Mouse (Mus musculus): ENCODE results near the gene Sfxn3. TPM values are rescaled to one million over a fixed set of nuclear protein-coding genes. Genes with fewer than 3 reads are reported as not detected.

Sfxn3 gene
- 10 to 100 TPM; 21.2 to 25.8 (median 22.7) TPM for total RNA-seq (2022)

- peak; percentile 94 to 95 for DNase-seq (ENCODE audit: low spot score in 2 of 2)
Observed at GRCm38 (mm10) chr19:45047417-45047934, at the start of gene Sfxn3. Gene Sfxn3, plus strand, starts transcription at chr19:45047503.

- no peak for DNase-seq (ENCODE audit: low spot score in 2 of 2)
Observed at GRCm38 (mm10) chr19:44997786-44998185, 49.5 kb upstream of the Sfxn3 start.

- DNase-seq (ENCODE audit: low spot score in 2 of 2): no peak
Observed at GRCm38 (mm10) chr19:44999647-45000046, 47.7 kb upstream of the Sfxn3 start.

DNA sequence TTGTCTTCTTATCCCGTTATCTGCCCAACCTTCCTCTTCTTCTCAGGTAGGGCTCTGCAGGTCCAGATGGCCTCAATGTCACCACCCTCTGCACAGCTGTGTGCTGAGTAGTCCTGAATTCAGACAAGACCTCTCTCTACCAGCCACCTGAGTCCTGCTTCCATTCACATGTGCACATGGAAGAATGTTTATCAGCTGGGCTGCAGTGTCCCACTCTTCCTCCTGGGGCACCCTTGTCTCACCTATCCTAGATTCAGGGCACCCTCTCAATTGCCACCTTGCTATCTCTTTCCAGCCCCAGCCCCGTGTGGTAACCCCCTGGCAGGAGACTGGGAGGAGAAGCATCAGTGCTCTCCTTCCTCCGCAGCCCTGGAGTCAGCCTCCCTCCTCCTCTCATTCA lies 45.0 kb upstream of the Sfxn3 start:
- DNase-seq (ENCODE audit: low spot score in 2 of 2): no peak

GRCm38 (mm10) chr19:45003740-45004516 lies 43.4 kb upstream of the Sfxn3 start:
- no peak for DNase-seq (ENCODE audit: low spot score in 2 of 2)

DNA sequence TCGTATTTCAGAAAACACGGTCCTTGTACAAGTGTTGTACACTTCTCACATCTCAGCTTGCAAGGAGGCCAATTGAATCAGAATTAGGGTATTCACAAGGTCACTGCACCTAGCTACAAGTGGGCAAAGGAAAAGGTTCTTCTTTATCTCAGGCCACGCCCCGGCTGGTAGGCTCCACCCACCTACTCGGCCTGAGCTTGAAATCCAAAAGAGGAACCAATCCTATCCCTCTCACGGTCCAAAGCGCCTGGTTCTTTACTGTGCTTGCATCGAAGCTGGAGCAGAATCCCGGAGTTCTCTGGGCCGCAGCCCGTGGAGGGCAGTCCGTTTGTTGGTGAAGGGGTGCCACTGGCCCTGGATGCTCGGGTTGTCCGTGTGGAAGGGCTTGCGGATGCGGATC lies 41.9 kb upstream of the Sfxn3 start, which contains the start of gene Twnk:
Twnk (plus strand) TSS at position 220 of the 400 bp plus-strand sequence.
- no peak for DNase-seq (ENCODE audit: low spot score in 2 of 2)

- peak; percentile 93 to 94 for DNase-seq (ENCODE audit: low spot score in 2 of 2)
Observed at GRCm38 (mm10) chr19:45005957-45006712, 41.2 kb upstream of the Sfxn3 start, which contains the start of gene Mrpl43. Gene Mrpl43, minus strand, starts transcription at chr19:45006442.

DNA sequence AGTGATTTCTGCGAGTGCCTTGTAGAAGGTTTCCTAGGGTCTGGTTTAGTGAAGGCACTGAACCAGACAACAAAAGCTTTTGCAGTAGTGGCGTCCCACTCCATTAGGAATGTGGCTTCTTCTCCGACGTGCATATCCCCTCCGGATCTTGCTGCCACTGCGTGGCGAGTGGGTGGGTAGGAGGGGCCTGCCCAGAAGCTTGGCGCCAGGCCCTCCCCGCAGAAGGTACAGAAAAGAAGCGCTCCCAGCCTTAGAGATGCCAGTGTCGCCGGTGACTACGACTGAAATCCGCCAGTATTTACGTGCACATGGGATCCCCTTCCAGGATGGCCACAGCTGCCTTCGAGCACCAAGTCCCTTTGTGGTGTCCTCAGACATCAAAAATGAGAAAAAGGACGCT lies 40.3 kb upstream of the Sfxn3 start:
- no peak for DNase-seq (ENCODE audit: low spot score in 2 of 2)

GRCm38 (mm10) chr19:45007425-45008191 lies 39.7 kb upstream of the Sfxn3 start:
- no peak for DNase-seq (ENCODE audit: low spot score in 2 of 2)

DNA sequence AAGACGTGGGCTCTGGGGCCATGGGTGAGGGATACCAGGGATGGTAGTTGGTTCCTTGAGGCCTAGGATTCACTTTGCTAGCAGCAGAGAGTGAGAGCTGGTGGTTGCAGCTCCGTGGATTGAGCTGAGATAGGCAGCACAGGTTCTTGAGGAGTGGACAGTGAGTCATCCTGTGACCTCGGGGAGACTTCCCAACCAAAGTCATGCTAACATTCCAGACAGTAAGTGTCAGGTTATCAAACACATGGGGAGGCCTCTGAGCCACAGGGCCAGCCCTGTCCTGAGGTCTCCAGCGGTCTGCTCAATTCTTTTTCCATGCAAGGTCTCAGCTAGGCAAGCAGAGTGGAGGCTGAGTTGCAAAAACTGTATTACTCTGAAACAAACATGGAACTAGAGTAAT lies 36.7 kb upstream of the Sfxn3 start:
- no peak for DNase-seq (ENCODE audit: low spot score in 2 of 2)

GRCm38 (mm10) chr19:45012219-45012618 lies 35.1 kb upstream of the Sfxn3 start:
- no peak for DNase-seq (ENCODE audit: low spot score in 2 of 2)

DNA sequence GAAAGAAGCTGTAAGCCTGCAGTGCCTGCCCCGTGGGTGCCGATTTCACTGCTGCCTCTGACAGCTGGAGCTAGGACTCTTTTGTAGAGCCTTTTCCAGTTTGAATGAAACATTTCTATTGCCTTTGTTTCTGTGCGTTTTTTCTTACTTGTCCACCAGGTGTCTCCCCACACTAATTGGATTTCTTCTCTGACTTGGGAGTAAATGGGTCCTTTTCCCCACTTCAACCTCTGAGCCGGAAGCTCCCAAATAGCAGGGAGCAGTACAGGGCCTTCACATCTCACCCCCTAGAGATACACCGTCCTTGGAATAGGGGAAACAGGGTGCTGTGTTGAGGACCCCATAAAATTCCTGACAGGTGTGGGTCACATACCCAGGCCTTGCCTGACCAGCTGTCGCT lies 34.7 kb upstream of the Sfxn3 start:
- no peak for DNase-seq (ENCODE audit: low spot score in 2 of 2)

DNA sequence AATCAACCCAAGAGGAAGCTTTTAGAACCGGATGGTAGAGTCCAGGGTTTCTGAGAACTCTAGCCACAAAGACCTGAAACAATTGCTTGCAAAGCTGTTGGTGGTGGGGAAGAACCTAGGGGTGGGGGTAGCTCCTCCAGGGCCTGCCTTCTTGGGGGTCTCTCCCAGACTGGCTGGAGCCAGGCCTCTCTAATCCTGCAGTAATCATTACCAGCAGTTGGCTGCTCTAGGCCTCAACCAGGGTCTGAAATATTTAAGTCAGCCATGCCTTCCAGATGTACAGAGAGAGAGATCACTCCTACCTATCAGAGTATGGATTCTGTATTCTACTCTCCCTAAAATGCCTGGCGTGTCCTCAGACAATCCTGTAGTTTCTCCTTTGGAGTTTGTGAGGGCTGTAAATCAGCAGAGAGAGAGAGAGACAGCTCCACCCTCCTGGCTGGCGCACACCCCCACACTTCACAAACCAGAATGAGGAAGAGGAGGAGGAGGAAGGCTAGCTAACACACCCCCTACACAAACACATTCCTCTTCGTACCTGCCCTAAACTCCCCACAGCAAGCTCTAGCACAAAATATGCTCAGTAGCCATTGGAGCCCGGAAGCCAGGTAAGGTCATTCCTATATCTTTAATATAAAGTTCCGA lies 33.6 kb upstream of the Sfxn3 start:
- no peak for DNase-seq (ENCODE audit: low spot score in 2 of 2)

- no peak for DNase-seq (ENCODE audit: low spot score in 2 of 2)
Observed at GRCm38 (mm10) chr19:45014335-45014971, 32.9 kb upstream of the Sfxn3 start, which contains the start of gene Lzts2. Gene Lzts2, plus strand, starts transcription at chr19:45014414.

DNA sequence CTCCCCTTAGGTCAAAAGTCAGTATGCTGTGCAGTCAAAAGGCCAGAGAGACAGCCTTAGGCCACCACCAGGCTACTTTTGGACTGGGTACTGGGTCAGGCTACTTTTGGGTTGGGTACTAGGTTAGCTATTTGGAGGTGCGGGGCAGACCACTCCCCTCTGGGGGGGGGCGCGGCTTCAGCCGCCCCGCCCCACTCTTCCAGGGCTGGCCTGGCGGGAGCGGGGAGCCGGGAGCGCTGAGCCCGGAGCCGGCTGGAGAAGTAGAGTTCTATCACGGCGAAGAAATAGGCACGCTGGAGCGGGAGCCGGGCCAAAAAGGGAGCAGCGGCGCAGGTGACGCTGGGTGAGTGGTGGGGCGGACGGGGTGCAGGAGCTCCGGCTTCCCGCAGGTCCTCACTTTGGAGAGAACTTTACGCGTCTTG lies 32.3 kb upstream of the Sfxn3 start:
- DNase-seq (ENCODE audit: low spot score in 2 of 2): peak; percentile 71 to 81

DNA sequence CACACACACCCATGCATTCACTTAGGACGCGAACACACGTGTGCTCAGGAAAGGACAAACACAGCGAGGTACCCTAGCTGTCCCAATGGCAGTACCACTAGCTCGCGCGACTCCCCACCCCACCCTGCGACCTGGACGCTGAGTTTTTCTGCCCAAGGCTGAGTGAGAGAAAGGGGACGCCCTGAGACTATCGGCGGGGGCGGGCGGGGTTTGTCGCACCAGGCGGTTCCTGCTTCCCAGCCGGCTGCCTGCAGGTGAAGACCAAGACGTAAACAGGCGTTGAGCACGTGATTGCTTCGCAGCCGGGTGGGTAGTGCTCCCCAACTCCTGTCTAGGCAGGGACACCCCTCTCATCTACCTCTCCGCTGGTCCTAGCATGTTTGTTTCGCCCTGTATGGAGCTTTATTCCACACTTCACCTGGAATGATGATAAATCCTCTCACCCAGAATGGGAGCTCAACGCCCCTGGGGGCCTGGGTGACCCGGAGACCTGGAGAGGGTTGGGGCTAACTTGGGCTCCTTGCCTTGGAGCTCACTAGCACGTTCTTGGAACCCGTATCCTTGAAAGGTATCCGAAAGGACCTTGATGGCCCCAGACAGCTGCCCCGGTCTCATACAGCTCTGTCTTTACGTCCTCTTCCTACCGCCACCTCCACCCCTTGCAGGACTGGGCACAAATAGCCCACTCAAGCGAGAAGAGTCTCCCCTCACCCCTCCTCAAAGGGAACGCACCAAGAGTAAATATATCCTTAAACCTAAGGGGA lies 31.6 kb upstream of the Sfxn3 start:
- peak; percentile 59 to 67 for DNase-seq (ENCODE audit: low spot score in 2 of 2)

DNA sequence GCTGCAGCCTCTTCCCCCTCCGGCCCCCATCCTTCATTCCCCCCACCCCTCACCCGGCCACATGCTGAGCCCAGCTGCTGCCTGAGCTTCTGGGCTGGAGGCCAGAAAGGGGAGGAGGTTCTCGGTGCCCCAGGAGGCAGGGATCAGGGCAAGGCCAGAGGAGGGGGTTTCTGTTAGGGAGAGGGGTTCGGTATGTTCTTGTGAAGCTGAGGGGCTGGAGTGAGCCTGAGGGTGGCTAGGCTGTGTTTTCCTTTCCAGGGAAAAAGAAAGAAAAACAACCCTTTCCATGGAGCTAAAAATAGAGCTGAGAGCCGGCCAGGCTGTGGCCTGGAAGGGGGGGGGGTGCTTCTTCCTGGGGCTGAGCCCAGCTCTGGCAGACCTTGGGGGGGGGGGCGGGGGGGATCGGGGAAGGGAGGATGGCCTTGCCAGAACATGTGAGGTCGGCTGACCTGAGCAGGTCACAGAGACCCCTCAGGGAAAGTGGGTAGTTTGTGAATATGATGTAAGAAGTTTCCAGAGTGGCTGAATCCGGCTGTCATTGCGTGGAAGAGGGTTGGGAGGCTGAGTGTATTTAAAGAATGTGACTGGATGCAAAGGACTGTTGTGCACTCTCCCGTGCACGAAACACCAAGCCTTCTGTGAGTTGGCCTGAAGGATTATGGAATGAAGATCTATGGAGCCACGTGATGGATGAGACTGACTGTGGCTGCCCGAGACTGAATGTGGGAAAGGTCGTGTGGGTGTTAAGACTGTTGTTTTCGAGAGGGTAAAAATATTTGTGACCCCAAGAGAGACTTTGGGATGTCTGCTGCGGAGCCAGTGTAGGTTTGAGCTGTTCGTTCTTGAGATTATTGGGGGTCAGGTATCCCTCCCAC lies 30.7 kb upstream of the Sfxn3 start:
- DNase-seq (ENCODE audit: low spot score in 2 of 2): peak; percentile 75 to 84

- DNase-seq (ENCODE audit: low spot score in 2 of 2): peak; percentile 80 to 84
Observed at GRCm38 (mm10) chr19:45017216-45017771, 30.0 kb upstream of the Sfxn3 start.

All from gastrocnemius, adult 8-10 months (tissue).